Mouse (Mus musculus) stomach, embryonic 16.5 days (tissue): ENCODE results near the gene Krt77. TPM values are rescaled to one million over a fixed set of nuclear protein-coding genes. Genes with fewer than 3 reads are reported as not detected.

ENCODE experiments used
- microRNA-seq: library from miRNA; unstranded; fragments of <30 nt; microRNA quantifications from one replicate; pipeline ENCODE4, GENCODE M21; 2016
- polyA plus RNA-seq: library from polyadenylated mRNA; unstranded; fragments of >200 nt; fragmentation: Nextera tagmentation; extraction: Ambion mirVana; gene quantifications from 2 replicates; pipeline ENCODE4 v1.2.1, GENCODE M21; 2015

Gene Krt77
- polyA plus RNA-seq, 1 experiment from 2014 or later = 0.43 TPM

Small RNA genes within 50 kb of the gene (microRNA-seq; reads per million reads assigned to microRNA genes)
- gene Gm44356 = not detected

Other genes with a start within 250 kb of the Krt77 start
- not detected in 2 replicates for gene Gm5414, start 241.5 kb downstream of the Krt77 start, polyA plus RNA-seq
- 0.14 TPM in 1 of 2 replicates, not detected in the other for gene Gm5478, start 222.3 kb downstream of the Krt77 start, polyA plus RNA-seq
- gene Krt6b, start 189.4 kb downstream of the Krt77 start, polyA plus RNA-seq = 14.7 and 18.5 TPM in 2 replicates
- 458 and 584 TPM in 2 replicates for gene Krt6a, start 175.4 kb downstream of the Krt77 start, polyA plus RNA-seq
- 464 and 594 TPM in 2 replicates for gene Krt5, start 156.8 kb downstream of the Krt77 start, polyA plus RNA-seq
- not detected in 2 replicates for gene Krt71, start 126.6 kb downstream of the Krt77 start, polyA plus RNA-seq
- gene Krt72, start 83.2 kb downstream of the Krt77 start, polyA plus RNA-seq = not detected in 2 replicates
- gene Krt73, start 67.4 kb downstream of the Krt77 start, polyA plus RNA-seq = not detected in 2 replicates
- 0.05 TPM in 1 of 2 replicates, not detected in the other for gene Krt2, start 51.5 kb downstream of the Krt77 start, polyA plus RNA-seq
- gene Krt1, start 18.9 kb downstream of the Krt77 start, polyA plus RNA-seq = 3.2 and 4.0 TPM in 2 replicates
- not detected in 2 replicates for gene Krt76, start 23.2 kb upstream of the Krt77 start, polyA plus RNA-seq
- 2,205 and 3,875 TPM in 2 replicates for gene Krt4, start 55.0 kb upstream of the Krt77 start, polyA plus RNA-seq
- gene Krt79, start 70.6 kb upstream of the Krt77 start, polyA plus RNA-seq = 1.9 and 2.0 TPM in 2 replicates
- 23.6 and 43.1 TPM in 2 replicates for gene Krt78, start 84.6 kb upstream of the Krt77 start, polyA plus RNA-seq
- 1,152 and 1,422 TPM in 2 replicates for gene Krt8, start 134.8 kb upstream of the Krt77 start, polyA plus RNA-seq
- 550 and 609 TPM in 2 replicates for gene Krt18, start 158.5 kb upstream of the Krt77 start, polyA plus RNA-seq
- gene Eif4b, start 204.1 kb upstream of the Krt77 start, polyA plus RNA-seq = 108 and 122 TPM in 2 replicates
- 41.2 and 43.0 TPM in 2 replicates for gene Tns2, start 230.7 kb upstream of the Krt77 start, polyA plus RNA-seq